Mouse (Mus musculus): ENCODE measurements at regions not wholly inside any gene's neighbourhood (a gene's known extent, or its start where the extent isn't known, plus 50 kb on each side); places are given as distances from the start of the nearest gene placed in this dataset.

DNA sequence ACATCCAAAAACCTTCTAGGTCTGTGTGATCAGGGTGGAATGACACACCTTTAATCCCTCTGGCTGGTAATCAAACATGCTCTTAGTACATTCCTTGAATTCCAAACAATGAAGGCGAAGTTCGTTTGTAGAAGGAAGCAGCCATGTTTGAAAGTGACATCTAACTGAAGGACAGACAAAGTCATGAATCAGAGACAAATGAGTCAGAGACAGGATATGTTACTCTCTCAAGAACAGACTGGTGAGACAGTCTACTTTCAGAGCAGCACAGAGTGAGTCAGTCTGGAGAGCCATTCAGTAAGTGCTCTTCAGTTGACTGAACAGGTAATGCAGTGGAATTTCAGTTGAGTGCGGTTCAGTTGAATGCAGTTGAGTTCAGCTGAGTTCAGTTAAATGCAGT is 150.4 kb downstream of the Cpe start:
- H3K36me3 ChIP-seq = no peaks in the 10 kb centered on the region
- H3K4me2 ChIP-seq = no peak overlapping the region
- H3K9me3 ChIP-seq (replicated peaks) = no peaks in the 10 kb centered on the region
- 0 out of 2 replicates have a peak, but pooled peaks cover 2% of the 10 kb centered on the region for H3K4me1 ChIP-seq (replicated peaks)
- no peak overlapping the region for H3K9ac ChIP-seq
- H3K27me3 ChIP-seq = no peaks in the 10 kb centered on the region
- 74% methylated on average over 3 of the region's 3 CpGs for WGBS
- no peak overlapping the region for H3K4me3 ChIP-seq
- no peak overlapping the region for H3K27ac ChIP-seq
- no peak for ATAC-seq (replicated peaks; ENCODE audit: insufficient number of reproducible peaks, insufficient read depth, low FRiP score, low read depth)

DNA sequence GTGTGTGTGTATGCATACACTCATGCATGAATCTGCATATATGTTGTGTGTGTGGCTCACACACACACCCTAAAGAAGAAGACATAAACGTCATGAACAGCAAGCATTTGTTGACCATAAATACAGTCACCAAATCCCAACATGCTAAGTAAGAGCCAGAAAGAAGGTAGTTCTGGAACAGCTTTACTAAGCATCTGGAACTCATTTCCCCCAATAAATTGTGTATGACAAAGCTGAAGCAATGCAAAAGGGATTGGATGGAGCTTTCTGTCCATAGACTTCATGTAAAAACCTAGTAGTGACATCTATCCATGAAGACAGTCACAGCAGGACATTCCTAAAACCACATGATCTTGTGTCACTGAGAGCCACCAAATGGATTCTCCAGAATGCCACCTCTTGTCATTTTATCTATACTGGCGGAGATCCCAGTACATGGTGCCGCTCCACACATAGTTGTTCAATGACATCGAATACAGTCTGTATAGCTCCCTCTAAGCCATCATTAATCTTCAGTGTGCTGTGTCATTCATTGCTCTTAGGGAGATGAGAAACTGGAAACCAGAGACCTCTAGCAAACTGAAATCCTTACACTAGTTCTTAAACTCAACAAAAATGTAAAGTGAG is 152.9 kb downstream of the Cpe start:
- no peak for ATAC-seq (replicated peaks; ENCODE audit: insufficient number of reproducible peaks, insufficient read depth, low FRiP score, low read depth)
- 0 out of 2 replicates have a peak, but pooled peaks cover 2% of the 10 kb centered on the region for H3K4me1 ChIP-seq (replicated peaks)
- no peaks in the 10 kb centered on the region for H3K9me3 ChIP-seq (replicated peaks)
- no peak overlapping the region for H3K9ac ChIP-seq
- no peak overlapping the region for H3K4me3 ChIP-seq
- no peak overlapping the region for H3K4me2 ChIP-seq
- H3K27ac ChIP-seq = no peak overlapping the region
- WGBS = 62% methylated on average over 4 of the region's 4 CpGs
- H3K36me3 ChIP-seq = no peaks in the 10 kb centered on the region
- H3K27me3 ChIP-seq = no peaks in the 10 kb centered on the region

DNA sequence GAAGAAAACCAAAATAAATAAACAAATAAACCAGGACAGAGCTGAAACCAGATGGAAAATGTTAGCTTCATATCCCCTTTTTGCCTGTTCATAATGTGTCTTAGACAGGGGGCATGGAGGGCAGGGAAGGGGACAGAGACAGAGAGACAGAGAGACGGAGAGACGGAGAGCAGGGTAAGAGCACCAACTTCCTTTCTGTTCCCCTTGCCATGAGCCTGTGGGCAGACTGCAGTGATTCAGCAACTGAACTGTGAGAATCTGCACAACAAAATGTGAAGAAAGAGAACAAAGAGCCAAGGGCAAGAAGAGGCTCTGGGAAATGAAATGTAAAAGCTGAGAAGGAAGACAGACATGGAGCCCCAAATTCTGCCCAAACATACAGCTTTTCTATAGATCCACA is 161.1 kb downstream of the Cpe start:
- no peak overlapping the region for H3K27ac ChIP-seq

DNA sequence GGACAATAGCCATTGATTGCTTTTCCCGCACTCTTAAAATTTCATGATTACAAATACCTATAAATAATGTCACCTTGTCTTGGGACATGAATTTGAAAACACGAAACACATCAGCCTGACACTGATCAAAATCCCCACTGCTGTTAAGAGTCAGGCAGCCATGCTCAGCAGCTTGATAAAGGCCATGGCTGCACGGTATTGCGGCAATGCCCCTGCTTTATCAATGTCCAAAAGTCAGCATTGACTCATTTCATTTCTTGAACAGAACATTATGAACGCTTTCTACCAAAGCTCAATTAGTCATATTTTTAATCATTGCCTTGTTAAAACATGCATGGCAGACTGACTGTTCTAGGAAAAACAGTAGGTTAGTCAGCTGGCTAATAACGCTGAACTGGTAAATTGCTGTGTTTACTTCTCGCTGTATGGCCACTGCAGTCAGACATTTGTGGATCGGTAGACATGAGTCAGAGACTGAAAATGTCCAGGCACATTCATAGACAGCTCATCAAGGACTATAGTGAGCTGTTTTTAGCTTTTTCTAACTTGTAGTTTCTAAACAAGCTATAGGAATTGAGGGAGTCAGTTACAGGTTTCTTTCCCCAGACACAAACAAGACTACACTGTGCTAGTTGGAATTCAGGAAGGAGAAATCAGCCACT is 170.3 kb downstream of the Cpe start:
- Histone ChIP-seq H3K27ac (no peak overlapping the region), H3K4me1 (replicated peaks) (no peaks in the 10 kb centered on the region)

More for the DNA sequence above, 161.1 kb downstream of the Cpe start:
- WGBS = 76% methylated on average over 2 of the region's 2 CpGs
- no peak overlapping the region for H3K9ac ChIP-seq
- no peaks in the 10 kb centered on the region for H3K9me3 ChIP-seq (replicated peaks)
- H3K27me3 ChIP-seq = 0 out of 2 replicates have a peak, but pooled peaks cover 2% of the 10 kb centered on the region
- no peaks in the 10 kb centered on the region for H3K36me3 ChIP-seq
- no peak overlapping the region for H3K4me3 ChIP-seq
- no peak for ATAC-seq (replicated peaks; ENCODE audit: insufficient number of reproducible peaks, insufficient read depth, low FRiP score, low read depth)
- no peaks in the 10 kb centered on the region for H3K4me1 ChIP-seq (replicated peaks)
- H3K4me2 ChIP-seq = no peak overlapping the region

DNA sequence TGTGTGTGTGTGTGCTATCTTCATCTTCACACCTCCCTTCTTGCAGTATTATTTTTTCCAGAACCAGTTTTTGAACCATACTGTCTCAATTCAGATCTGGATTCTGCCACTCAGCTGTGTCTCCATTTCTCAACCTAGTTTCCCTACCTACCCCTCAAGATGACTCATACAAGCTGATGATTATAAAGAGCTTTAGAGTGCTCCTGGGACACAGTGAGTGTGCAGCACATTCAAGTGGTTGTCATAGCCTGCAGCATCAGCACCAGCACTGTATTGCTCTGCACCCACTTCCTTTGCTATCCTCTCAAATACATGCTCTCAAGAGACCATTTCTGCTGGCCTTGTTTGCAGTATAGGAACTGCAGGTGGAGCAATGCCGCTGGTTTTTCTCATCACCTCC is 173.2 kb downstream of the Cpe start:
- no peaks in the 10 kb centered on the region for H3K4me1 ChIP-seq (replicated peaks)
- ATAC-seq (replicated peaks; ENCODE audit: insufficient number of reproducible peaks, insufficient read depth, low FRiP score, low read depth) = no peak
- no peak overlapping the region for H3K4me3 ChIP-seq
- no peaks in the 10 kb centered on the region for H3K27me3 ChIP-seq
- H3K9me3 ChIP-seq (replicated peaks) = no peaks in the 10 kb centered on the region
- no peak overlapping the region for H3K27ac ChIP-seq
- H3K9ac ChIP-seq = no peak overlapping the region
- H3K36me3 ChIP-seq = no peaks in the 10 kb centered on the region
- H3K4me2 ChIP-seq = no peak overlapping the region
- WGBS = 71% methylated on average over 1 of the region's 1 CpGs

More for the DNA sequence above, 170.3 kb downstream of the Cpe start:
- Histone ChIP-seq H3K9me3 (replicated peaks) (no peaks in the 10 kb centered on the region), H3K4me3 (no peak overlapping the region), H3K4me2 (no peak overlapping the region), H3K36me3 (no peaks in the 10 kb centered on the region), H3K9ac (no peak overlapping the region), H3K27me3 (0 out of 2 replicates have a peak, but pooled peaks cover under 1% of the 10 kb centered on the region)
- 61% methylated on average over 8 of the region's 8 CpGs for WGBS
- no peak for ATAC-seq (replicated peaks; ENCODE audit: insufficient number of reproducible peaks, insufficient read depth, low FRiP score, low read depth)

DNA sequence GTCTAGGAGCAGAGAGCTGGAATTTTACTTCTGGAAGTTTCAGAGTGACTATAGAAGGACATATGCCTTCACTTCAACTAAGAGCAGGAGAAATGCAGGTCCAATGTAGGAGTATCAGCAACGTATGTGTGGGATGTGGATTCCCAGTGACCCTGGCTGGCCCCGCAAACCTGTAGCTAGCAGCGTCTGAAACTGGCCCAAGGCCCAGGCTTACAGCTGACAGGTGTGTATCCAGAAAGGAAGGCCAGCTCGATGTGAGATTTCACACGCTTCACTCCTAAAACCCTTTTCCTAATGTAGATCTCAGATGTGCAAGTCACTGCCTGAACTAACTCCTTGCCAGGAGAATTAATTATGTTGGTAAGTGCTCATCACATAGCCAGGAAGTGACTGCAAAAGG is 176.9 kb downstream of the Cpe start:
- no peak overlapping the region for H3K9ac ChIP-seq
- H3K27ac ChIP-seq = no peak overlapping the region
- no peaks in the 10 kb centered on the region for H3K4me1 ChIP-seq (replicated peaks)
- no peaks in the 10 kb centered on the region for H3K27me3 ChIP-seq
- no peaks in the 10 kb centered on the region for H3K36me3 ChIP-seq
- H3K9me3 ChIP-seq (replicated peaks) = no peaks in the 10 kb centered on the region
- H3K4me2 ChIP-seq = no peak overlapping the region
- no peak overlapping the region for H3K4me3 ChIP-seq
- no peak for ATAC-seq (replicated peaks; ENCODE audit: insufficient number of reproducible peaks, insufficient read depth, low FRiP score, low read depth)
- 65% methylated on average over 5 of the region's 5 CpGs for WGBS

DNA sequence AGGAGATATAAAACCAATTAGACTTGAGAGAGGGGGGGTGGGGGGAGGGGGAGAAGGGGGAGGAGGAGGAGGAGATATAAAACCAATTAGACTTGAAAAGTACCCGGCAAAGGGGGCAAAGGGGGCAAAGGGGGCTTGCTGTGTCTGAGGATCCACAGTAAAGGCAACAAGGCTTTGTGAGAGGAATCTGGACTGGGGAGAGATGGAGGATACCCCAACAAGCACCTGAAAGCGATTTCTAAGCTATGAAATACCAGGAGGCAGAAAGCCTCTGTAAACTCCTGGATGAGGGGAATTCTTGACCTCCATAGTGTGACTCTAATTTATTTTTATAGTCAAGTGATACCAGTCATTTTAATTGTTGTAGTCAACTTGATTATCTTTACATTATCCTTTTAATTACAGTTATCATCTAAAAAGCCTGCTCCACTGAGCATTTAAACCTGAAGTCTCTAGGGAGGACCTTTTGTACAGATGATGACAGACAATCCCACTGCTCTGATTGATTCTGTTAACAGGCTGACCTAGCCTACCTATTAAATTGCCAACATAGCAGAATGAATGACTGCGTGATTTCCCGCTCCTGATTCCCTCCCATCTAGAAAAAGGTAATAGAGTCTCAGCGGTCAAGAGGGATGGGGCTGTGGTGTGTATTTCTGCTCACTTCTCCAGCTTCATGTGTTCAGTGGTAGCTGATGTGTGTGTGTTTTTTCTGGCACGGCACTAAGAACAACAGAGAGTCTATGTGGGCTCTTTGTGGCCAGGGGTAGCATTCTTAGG is 195.4 kb downstream of the Cpe start:
- H3K27me3 ChIP-seq = no peaks in the 10 kb centered on the region
- no peaks in the 10 kb centered on the region for H3K9me3 ChIP-seq (replicated peaks)
- H3K4me1 ChIP-seq (replicated peaks) = no peaks in the 10 kb centered on the region
- H3K36me3 ChIP-seq = no peaks in the 10 kb centered on the region
- ATAC-seq (replicated peaks; ENCODE audit: insufficient number of reproducible peaks, insufficient read depth, low FRiP score, low read depth) = no peak
- H3K9ac ChIP-seq = no peak overlapping the region
- H3K27ac ChIP-seq = no peak overlapping the region
- H3K4me3 ChIP-seq = no peak overlapping the region
- no peak overlapping the region for H3K4me2 ChIP-seq
- 60% methylated on average over 6 of the region's 6 CpGs for WGBS

DNA sequence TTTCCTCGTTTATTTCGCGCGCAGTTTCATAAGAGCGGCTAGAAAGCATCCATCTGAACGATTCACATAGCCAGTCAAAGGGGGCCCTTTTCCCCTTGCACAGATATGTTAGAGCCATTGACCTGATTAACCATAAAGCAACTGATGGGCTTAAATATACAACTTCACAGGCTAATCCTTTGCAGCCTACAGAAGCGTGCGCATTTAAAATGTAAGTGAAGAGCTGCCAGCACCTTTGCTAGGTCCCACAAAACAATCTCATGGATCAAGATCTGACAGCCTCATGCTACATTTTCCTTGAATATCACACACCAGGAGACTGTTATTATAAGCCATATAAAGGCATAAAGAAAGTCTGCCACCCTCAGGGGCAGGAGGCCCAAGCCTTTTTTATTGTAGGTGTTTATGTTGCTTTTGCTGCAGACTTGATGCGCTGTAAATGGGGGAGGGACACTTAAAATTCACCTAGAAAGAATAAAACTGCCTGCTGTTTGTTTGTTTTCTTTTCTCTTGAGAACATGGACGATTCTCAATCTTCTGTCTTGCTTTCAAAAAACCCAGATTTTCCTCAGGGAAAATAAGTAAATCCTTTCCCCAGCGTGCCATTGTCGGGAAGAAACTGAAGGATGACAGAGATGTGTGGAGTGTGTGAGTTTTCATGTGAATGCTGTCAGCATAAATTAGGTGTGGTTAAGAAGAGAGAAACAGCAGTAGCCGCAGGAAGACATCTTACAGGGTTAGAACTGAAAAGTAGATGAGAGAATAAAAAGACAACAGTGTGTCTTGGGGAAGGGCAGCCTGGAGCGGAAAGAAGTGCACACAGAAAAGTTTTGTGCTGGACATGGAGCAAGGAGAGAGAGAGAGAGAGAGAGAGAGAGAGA is 196.3 kb downstream of the Cpe start:
- no peaks in the 10 kb centered on the region for H3K9me3 ChIP-seq (replicated peaks)
- no peaks in the 10 kb centered on the region for H3K27me3 ChIP-seq
- no peaks in the 10 kb centered on the region for H3K4me1 ChIP-seq (replicated peaks)
- H3K4me2 ChIP-seq = no peak overlapping the region
- no peak overlapping the region for H3K27ac ChIP-seq
- 65% methylated on average over 14 of the region's 14 CpGs for WGBS
- H3K4me3 ChIP-seq = no peak overlapping the region
- no peaks in the 10 kb centered on the region for H3K36me3 ChIP-seq
- H3K9ac ChIP-seq = no peak overlapping the region
- ATAC-seq (replicated peaks; ENCODE audit: insufficient number of reproducible peaks, insufficient read depth, low FRiP score, low read depth) = no peak

DNA sequence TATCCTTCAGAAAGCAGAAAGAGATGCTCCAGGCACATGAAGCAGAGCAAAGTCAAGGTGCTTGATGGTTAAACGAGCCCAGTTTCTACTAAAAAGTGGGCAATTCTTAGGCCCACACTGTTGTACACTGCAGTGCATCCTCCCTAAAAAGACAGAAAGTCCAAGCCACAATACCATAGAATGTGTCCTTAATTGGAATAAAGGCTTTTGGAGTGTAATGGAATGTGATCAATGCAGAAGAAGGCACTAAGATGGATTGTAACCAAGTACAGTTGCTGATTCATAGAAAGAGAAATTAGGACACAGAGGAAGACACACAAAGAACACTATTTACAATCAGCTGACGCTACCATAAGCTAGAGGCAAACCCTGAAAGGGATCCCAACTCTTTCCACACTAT is 201.3 kb downstream of the Cpe start:
- Histone ChIP-seq H3K4me3 (no peak overlapping the region), H3K36me3 (no peaks in the 10 kb centered on the region), H3K27me3 (no peaks in the 10 kb centered on the region), H3K9me3 (replicated peaks) (no peaks in the 10 kb centered on the region), H3K4me1 (replicated peaks) (no peaks in the 10 kb centered on the region), H3K4me2 (no peak overlapping the region), H3K27ac (no peak overlapping the region), H3K9ac (no peak overlapping the region)
- WGBS = 83% methylated on average over 2 of the region's 2 CpGs
- ATAC-seq (replicated peaks; ENCODE audit: insufficient number of reproducible peaks, insufficient read depth, low FRiP score, low read depth) = no peak

DNA sequence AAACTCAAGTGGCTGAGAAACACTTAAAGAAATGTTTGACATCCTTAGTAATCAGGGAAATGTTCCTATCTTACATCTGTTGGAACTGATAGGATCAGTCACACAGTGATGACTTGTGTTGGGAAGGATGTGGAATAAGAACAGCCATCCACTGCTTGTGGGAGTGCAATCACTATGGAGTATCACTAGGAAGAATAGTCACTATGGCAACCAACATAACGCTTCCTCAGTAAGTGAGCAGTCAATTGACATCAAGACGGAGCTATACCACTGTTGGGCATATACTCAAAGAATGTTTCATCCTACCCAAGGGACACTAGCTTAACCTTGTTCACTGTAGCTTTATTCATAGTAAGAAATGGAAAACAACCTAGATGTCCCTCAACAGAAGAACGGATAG is 204.8 kb downstream of the Cpe start:
- no peak overlapping the region for H3K4me2 ChIP-seq
- no peaks in the 10 kb centered on the region for H3K27me3 ChIP-seq
- no peak for ATAC-seq (replicated peaks; ENCODE audit: insufficient number of reproducible peaks, insufficient read depth, low FRiP score, low read depth)
- WGBS = 83% methylated on average over 3 of the region's 3 CpGs
- H3K27ac ChIP-seq = no peak overlapping the region
- H3K36me3 ChIP-seq = no peaks in the 10 kb centered on the region
- no peaks in the 10 kb centered on the region for H3K4me1 ChIP-seq (replicated peaks)
- no peaks in the 10 kb centered on the region for H3K9me3 ChIP-seq (replicated peaks)
- no peak overlapping the region for H3K4me3 ChIP-seq
- H3K9ac ChIP-seq = no peak overlapping the region

DNA sequence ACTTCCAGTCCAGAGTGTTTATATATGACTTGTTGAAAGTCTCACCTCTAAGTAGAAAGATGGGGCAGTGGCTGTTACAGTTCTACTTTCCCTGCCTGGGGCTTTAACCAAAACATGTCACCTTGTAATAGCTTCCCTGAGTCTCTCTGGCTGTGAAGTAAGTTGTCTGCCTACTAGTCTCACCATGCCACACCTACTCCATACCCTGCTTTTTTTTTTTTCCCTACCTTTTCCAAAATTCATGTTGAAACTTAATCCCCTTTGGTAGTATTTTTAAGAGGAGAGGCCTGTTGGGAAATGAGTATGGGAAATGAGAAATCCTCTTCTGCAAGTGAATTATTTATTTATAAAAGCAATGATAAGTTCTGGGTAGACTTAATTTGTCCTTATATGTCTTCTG is 219.6 kb downstream of the Cpe start:
- Histone ChIP-seq H3K9me3 (replicated peaks) (no peaks in the 10 kb centered on the region), H3K36me3 (no peaks in the 10 kb centered on the region), H3K4me3 (no peak overlapping the region), H3K4me1 (replicated peaks) (no peaks in the 10 kb centered on the region), H3K9ac (no peak overlapping the region), H3K27ac (no peak overlapping the region), H3K4me2 (no peak overlapping the region), H3K27me3 (no peaks in the 10 kb centered on the region)
- ATAC-seq (replicated peaks; ENCODE audit: insufficient number of reproducible peaks, insufficient read depth, low FRiP score, low read depth) = no peak

Data from heart, embryonic 15.5 days (tissue).